Mouse (Mus musculus) brain, embryonic 14.5 days (tissue): ENCODE data around the gene Hoxd13. TPM values are rescaled to one million over a fixed set of nuclear protein-coding genes. Genes with fewer than 3 reads are reported as not detected.

Experiments
- DNase-seq: peaks from one replicate; pipeline ENCODE4 v3.0.0-alpha.2; 2011; ENCODE audit warnings: low read depth
- CTCF ChIP-seq: fragments of 200-500 bp; IDR thresholded peaks from 2 replicates; pipeline ENCODE4 v1.5.1; 2012; ENCODE audit warnings: inconsistent platforms, mild to moderate bottlenecking, moderate library complexity, borderline replicate concordance; ENCODE audit not compliant: insufficient read depth, insufficient read length; ENCODE audit errors: extremely low read depth
- POLR2A ChIP-seq: fragments of 200-500 bp; IDR thresholded peaks from 2 replicates; pipeline ENCODE4 v1.6.1; 2012; ENCODE audit warnings: mild to moderate bottlenecking, inconsistent platforms, borderline replicate concordance; ENCODE audit not compliant: poor library complexity, insufficient read depth, insufficient read length, severe bottlenecking; ENCODE audit errors: extremely low read depth
- polyA plus RNA-seq: library from polyadenylated mRNA; depleted of rRNA; stranded (reverse); fragments of >200 nt; gene quantifications from 2 replicates; pipeline ENCODE4 v1.2.3, GENCODE M21; 2012

The Hoxd13 gene
- polyA plus RNA-seq, 1 experiment, result 0.16 TPM

DNA sequence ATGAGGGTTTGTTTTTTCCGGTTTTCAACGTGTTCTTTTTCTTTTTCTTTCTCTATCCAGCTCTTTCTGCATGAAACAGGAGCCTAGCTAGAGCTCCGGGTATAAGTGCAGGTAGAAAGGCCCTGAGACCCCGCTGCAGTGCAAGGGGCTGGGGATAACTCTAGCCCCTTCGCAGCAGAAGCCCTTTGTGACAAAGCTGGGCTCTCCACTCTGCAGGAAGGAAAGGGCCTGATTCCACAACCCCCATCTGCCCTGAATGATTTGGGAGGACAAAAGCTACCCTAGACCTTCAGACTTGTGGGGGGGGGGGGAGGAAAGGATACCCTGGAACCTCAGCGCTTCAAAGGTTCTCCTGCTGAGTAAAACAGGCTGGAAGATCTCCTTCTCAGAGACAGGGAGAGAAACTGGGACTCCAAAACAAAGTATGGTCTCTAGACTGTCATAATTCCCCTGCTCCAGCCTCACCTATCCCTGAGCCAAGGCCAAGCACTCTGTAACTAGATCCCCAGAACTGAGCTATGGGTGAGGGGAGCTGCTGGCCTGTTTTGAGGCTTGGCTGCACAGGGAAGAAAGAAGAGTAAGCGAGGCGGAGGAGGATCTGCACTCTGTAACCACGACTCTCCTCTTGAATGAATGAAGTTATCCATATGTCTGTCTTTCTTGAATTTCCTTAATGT is 8.4 kb downstream of the Hoxd13 start:
- TF ChIP-seq POLR2A, result no peak
- no peak for TF ChIP-seq CTCF

DNA sequence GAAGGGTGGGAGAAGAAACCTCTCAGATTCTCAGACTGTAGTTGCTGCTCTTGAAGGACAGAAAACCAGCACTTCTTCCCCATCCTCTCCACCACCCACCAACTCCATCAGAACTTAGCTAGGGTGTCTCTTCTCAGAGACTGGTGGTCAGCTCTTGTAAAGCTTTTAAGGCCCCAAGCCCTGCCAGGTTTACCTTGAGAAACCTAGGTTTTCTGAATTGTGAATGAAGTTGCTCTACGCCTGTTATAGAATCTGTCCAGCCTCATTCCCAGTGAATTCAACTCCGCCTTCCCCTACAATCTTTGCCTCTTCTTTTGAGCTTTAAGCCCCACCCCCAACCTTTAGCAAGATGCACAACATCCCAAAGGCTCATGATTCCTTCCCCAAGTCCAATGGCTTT is 9.0 kb downstream of the Hoxd13 start:
- no peak for DNase-seq
- TF ChIP-seq POLR2A, result no peak
- TF ChIP-seq CTCF, result no peak

More for the DNA sequence above, 8.4 kb downstream of the Hoxd13 start:
- no peak for DNase-seq

DNA sequence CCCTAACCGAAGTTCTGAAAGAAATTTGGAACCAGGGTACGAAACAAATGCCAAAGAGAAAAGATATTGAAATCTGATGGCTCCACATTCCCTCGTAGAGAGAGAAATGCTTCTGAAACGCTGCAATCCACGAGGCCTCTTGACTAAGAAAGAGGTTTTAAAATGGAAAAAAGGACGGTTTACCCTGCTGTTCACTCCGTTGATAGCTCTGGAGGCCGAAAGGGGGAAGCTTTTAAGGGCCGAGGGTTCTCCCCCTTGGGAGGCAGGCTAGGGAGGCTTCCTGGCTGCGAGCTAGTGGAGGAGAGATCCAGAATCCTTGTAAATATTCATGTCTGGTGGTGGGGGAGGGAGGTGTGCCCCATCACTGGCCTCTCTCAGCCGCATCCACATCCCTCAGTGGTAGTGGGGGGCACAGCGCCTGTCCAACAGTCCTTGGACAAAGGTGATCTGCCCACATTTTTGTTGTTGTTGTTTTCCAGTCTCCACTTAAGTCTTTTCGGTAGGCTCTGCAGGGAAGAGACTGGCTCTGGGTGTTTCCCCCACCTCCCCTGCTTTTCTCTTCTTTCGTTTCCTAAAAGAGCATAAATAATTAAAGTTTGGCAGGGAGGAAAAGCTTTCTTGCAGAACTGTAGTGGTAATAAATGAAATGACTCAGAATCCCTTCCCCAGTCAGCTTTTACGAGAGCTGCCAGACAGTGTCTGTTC is 10.9 kb downstream of the Hoxd13 start, which contains the start of gene Hoxd11:
Gene Hoxd11 (plus strand): TSS at position 667 of the 705 bp plus-strand sequence.
- TF ChIP-seq CTCF, result no peak
- no peak for TF ChIP-seq POLR2A
- DNase-seq, result no peak

DNA sequence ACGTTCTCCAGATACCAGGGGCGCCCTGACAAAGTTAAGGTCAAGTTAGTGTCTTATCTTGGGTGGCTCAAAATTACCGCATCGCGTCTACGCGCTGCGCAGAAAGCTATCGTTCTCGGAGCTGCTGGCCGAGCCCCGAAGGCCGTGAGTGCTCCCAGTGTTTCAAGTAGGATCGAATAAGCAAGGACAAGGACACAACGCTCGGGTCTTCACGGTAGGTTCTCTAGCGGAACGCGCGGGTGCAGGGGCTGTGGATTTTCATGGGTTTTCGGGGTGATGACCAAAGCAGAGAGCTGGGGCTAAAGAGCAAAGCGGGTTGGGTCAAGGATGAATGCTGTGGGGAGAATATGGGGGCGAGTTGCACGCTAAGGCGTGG is 11.5 kb downstream of the Hoxd13 start:
- TF ChIP-seq CTCF, result no peak
- DNase-seq, result no peak

DNA sequence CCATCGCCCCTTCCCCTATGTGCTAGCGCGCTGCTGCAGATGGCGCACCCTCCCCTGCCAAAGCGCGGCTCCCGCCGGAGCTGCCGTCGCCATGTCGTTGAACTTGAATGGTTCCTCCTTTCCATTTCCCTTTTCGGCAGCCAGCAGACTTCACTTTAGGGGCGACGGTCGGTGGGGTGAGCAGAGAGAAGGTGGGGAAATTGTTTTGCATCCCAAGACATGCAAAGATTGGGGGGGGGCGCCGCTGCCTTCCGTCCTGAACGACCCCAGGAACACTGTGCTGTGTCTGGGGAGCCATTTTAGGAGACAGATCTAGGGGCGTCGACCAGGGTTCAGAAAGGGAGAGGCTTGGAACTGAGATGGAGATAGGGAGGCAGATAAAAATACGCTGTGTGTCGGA is 11.9 kb downstream of the Hoxd13 start:
- no peak for TF ChIP-seq CTCF
- no peak for TF ChIP-seq POLR2A
- no peak for DNase-seq

DNA sequence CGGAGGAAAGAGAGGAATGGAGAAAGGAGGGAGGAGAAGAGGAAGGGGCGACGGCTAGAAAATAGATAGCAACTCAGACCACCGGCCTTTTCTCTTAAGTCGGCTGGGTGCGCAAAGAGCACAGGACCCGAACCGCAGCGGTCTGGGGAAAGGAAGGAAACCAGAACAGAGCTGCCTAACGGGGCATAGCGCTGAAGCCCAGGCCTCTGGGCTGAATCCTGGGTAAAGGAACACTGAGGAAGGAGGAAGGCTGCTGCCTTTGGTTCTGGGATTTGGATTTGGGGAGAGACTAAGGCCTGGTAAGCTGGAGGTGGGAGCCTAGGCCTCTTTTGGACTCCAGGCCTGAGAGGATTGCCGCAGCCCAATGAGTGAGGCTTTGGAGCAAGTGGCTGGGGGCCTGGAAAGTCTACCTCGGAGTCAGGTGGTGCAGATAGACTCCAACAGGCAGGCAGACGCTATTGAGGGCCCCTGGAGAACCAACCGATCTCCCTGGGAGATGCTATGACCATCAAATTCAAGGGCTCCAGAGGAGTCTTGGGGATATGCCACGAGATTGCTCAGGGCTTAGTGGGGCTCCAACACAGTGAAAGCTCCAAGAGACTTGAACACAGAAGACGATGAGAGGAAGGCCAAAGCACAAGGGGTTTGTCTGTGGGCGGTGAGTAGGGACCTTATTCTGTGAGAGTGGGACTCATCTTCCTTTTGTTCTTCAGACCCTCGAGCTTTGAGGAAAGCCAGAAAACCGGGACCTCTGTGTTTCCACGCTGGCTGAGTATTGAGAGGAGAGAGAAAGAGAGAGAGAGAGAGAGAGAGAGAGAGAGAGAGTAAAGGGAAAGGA is 12.7 kb downstream of the Hoxd13 start:
- no peak for DNase-seq

DNA sequence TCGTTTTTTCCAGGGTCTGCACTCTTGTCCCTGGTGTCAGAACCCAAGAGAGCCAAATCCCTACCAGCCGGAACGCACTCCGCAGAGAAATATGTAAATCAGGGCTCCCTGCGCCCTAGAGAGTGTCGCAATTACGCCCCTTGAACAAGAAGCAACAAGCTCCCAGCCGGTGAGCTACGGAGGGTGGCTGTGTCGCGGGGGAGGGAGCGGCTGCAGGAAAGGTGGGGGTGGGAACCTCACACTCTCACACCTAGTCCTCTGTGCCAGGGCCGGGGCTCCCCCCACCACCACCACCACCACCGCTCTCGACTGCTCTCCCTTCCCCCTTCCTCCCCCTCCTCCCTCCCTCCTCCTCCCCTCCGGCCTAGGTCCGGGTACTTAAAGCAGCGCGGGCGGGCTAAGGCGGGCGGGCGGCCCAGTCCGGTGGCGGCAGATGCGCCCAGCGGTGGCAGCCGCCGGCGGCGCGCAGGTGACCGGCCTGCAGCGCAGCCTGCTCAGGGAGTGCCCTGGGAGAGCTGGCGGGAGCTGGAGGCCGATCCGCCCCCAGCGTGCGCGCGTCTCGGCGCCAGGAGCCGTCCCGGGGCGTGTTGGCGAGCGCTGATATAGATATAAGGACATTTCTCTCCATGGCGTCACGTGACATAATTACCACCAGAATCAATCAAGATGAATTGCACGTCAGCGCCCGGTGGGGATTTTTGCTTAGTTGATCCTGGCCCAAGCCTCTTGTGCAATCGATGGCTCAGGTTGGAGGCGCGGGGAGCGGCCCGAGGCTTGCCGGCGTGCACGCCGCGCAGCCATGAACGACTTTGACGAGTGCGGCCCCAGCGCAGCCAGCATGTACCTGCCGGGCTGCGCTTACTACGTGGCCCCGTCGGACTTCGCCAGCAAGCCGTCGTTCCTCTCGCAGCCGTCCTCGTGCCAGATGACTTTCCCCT is 13.8 kb downstream of the Hoxd13 start:
- TF ChIP-seq POLR2A (no peak), CTCF (no peak)
- no peak for DNase-seq

More for the DNA sequence above, 12.7 kb downstream of the Hoxd13 start:
- TF ChIP-seq CTCF, result no peak
- no peak for TF ChIP-seq POLR2A

DNA sequence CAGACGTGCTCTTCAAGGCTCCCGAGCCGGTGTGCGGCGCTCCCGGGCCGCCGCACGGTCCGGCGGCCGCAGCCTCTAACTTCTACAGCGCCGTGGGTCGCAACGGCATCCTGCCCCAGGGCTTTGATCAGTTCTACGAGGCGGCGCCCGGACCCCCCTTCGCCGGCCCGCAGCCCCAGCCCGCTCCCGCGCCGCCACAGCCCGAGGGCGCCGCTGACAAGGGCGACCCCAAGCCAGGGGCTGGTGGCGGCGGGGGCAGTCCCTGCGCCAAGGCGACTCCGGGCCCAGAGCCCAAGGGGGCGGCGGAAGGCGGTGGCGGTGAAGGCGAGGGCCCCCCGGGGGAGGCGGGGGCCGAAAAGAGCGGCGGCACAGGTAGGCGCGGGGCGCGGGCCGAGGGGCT is 14.7 kb downstream of the Hoxd13 start:
- no peak for DNase-seq
- TF ChIP-seq CTCF, result no peak
- TF ChIP-seq POLR2A, result no peak

DNA sequence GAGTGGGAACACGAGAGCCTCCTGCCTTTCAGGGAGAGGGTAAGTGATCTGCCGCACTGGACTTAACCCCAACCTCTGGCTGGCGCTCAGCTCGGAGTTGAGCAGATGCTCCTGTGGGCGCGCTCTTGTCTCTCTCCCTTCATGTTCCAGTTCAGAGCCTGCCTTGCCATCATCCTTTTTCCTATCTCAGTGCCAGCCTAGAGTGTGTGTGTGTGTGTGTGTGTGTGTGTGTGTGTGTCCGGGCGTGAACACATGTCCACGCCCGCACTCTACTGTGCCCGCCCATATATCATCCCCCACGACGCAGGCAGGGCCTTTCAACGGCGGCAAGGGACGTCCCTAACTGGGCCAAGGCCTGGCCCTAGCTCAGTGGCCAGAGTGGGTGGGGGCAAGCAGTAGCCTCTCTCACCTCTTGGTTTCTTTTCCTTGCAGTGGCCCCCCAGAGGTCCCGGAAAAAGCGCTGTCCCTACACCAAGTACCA is 15.4 kb downstream of the Hoxd13 start:
- no peak for TF ChIP-seq POLR2A
- DNase-seq, result no peak

DNA sequence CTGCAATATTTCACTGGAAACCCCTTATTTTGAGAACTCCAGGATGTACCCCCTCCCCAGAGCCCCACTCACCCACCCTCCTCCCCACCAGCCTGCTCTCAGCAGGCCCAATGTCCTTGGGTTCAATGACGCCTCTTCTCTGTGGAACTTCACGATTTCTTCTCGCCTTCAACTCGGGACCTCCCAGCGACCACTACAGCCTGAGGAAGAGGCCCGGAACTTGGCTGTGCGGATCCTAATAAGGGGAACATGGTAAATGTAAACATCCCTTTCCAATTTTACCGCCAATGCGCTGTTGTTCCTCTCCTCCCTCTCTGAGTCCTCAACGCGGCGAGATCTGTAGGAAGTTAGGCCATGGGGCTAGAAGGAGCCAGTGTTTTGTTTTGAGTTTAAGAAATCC is 16.0 kb downstream of the Hoxd13 start:
- no peak for TF ChIP-seq CTCF
- no peak for TF ChIP-seq POLR2A

DNA sequence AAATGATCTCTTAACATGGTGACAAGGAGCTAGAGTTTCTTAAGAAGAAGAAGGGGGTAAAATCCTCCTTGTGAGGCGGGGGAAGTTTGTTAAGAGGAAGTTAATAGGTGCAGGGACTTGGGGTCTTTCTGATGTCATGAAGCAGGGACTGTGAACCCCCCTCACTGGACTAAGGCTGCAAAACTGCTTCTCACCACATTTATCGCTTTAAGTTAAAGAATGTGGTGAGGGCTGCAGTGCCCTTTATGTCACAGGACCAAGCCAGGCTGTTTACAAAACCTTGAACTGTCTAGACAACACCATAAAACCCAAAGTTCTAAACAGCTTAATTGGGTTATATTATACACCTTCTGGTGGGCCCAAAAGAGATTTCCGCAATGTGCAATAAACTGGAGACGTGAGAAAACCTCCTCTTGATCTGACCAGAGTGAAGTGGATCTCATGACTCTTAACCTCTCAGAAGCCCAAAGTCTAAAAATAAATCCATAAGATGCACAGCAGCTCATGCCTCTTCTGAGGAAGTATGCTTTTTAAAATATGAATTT is 17.0 kb downstream of the Hoxd13 start:
- DNase-seq, result no peak
- TF ChIP-seq CTCF, result no peak
- TF ChIP-seq POLR2A, result no peak

More for the DNA sequence above, 16.0 kb downstream of the Hoxd13 start:
- no peak for DNase-seq
